Mouse (Mus musculus) liver, embryonic 13.5 days (tissue): ENCODE results near the gene Tcf7l2. TPM values are rescaled to one million over a fixed set of nuclear protein-coding genes. Genes with fewer than 3 reads are reported as not detected.

ENCODE experiments used
- ATAC-seq: fragments of 200-750 bp; cut with Nextera tagmentation; 2 replicates; pipeline ENCODE4 v1.8.0; 2017; ENCODE audit warnings: low read depth, mild to moderate bottlenecking, moderate number of reproducible peaks, moderate library complexity
- DNase-seq: peaks from one replicate; pipeline ENCODE4 v3.0.0; 2022
- H3K27ac ChIP-seq: fragments of 300-500 bp; sonication (generic); 2 replicates; pipeline ENCODE4 v1.5.1; 2015; ENCODE audit warnings: moderate library complexity, mild to moderate bottlenecking, inconsistent platforms
- H3K27me3 ChIP-seq: fragments of 300-500 bp; sonication (generic); 2 replicates; pipeline ENCODE4 v1.6.1; 2015; ENCODE audit warnings: mild to moderate bottlenecking, inconsistent platforms
- H3K36me3 ChIP-seq: fragments of 300-500 bp; sonication (generic); 2 replicates; pipeline ENCODE4 v1.6.1; 2015; ENCODE audit warnings: mild to moderate bottlenecking, inconsistent platforms
- H3K4me1 ChIP-seq: fragments of 300-500 bp; sonication (generic); replicated peaks from 2 replicates; pipeline ENCODE4 v1.6.1; 2015; ENCODE audit warnings: inconsistent platforms
- H3K4me2 ChIP-seq: fragments of 300-500 bp; sonication (generic); 2 replicates; pipeline ENCODE4 v1.6.1; 2015; ENCODE audit warnings: inconsistent platforms, mild to moderate bottlenecking, moderate library complexity
- H3K4me3 ChIP-seq: fragments of 300-500 bp; sonication (generic); replicated peaks from 2 replicates; pipeline ENCODE4 v1.5.1; 2015; ENCODE audit warnings: mild to moderate bottlenecking, inconsistent platforms
- H3K9ac ChIP-seq: fragments of 300-500 bp; sonication (generic); 2 replicates; pipeline ENCODE4 v1.6.1; 2015; ENCODE audit warnings: mild to moderate bottlenecking, inconsistent platforms
- H3K9me3 ChIP-seq: fragments of 300-500 bp; sonication (generic); replicated peaks from 2 replicates; pipeline ENCODE4 v1.6.1; 2016; ENCODE audit warnings: inconsistent platforms
- WGBS: fragments of 180-500 bp; shearing (Covaris S2); methylation state at CpG from one replicate; pipeline ENCODE4 v1.1.7; 2015; ENCODE audit not compliant: insufficient replicate concordance; 5-methylcytosine and 5-hydroxymethylcytosine counted together
- polyA plus RNA-seq: library from polyadenylated mRNA; unstranded; fragments of >200 nt; fragmentation: Nextera tagmentation; extraction: Ambion mirVana; gene quantifications from 2 replicates; pipeline ENCODE4 v1.2.1, GENCODE M21; 2015

Tcf7l2 gene
- polyA plus RNA-seq, 1 experiment from 2014 or later: 17.8 TPM

- H3K27ac ChIP-seq: no peak overlapping the region
- no peak for ATAC-seq
- H3K4me3 ChIP-seq: no peak overlapping the region
- no peak for DNase-seq
- H3K36me3 ChIP-seq: no peaks in the 10 kb centered on the region
- peaks cover 14% of the 10 kb centered on the region for H3K4me1 ChIP-seq
- no peaks in the 10 kb centered on the region for H3K9me3 ChIP-seq
- H3K9ac ChIP-seq: no peak overlapping the region
- no peaks in the 10 kb centered on the region for H3K27me3 ChIP-seq
- no peak overlapping the region for H3K4me2 ChIP-seq
- WGBS: 65% methylated on average over 2 of the region's 2 CpGs
Observed at GRCm38 (mm10) chr19:55845702-55846101, 104.1 kb downstream of the Tcf7l2 start.

- Histone ChIP-seq H3K27ac (no peak overlapping the region), H3K4me2 (no peak overlapping the region), H3K27me3 (no peaks in the 10 kb centered on the region), H3K9me3 (no peaks in the 10 kb centered on the region), H3K9ac (no peak overlapping the region), H3K4me3 (no peak overlapping the region), H3K36me3 (no peaks in the 10 kb centered on the region), H3K4me1 (peaks cover 11% of the 10 kb centered on the region)
- ATAC-seq (no peak), DNase-seq (no peak)
- 83% methylated on average over 6 of the region's 6 CpGs for WGBS
Observed at GRCm38 (mm10) chr19:55846256-55846655, 104.6 kb downstream of the Tcf7l2 start.

GRCm38 (mm10) chr19:55847043-55847442 lies 105.4 kb downstream of the Tcf7l2 start:
- Histone ChIP-seq H3K4me1 (peaks cover 5% of the 10 kb centered on the region), H3K4me2 (no peak overlapping the region), H3K9me3 (no peaks in the 10 kb centered on the region), H3K27ac (no peak overlapping the region), H3K4me3 (no peak overlapping the region), H3K9ac (no peak overlapping the region), H3K27me3 (no peaks in the 10 kb centered on the region), H3K36me3 (no peaks in the 10 kb centered on the region)
- 58% methylated on average over 4 of the region's 4 CpGs for WGBS
- DNase-seq: no peak
- no peak for ATAC-seq

- no peaks in the 10 kb centered on the region for H3K36me3 ChIP-seq
- peaks cover 12% of the 10 kb centered on the region for H3K4me1 ChIP-seq
- 65% methylated on average over 8 of the region's 8 CpGs for WGBS
- ATAC-seq: no peak
- no peak for DNase-seq
- no peaks in the 10 kb centered on the region for H3K27me3 ChIP-seq
- H3K27ac ChIP-seq: no peak overlapping the region
- H3K9me3 ChIP-seq: no peaks in the 10 kb centered on the region
- no peak overlapping the region for H3K4me3 ChIP-seq
- H3K9ac ChIP-seq: no peak overlapping the region
- no peak overlapping the region for H3K4me2 ChIP-seq
Observed at GRCm38 (mm10) chr19:55850402-55851078, 108.9 kb downstream of the Tcf7l2 start.

- Histone ChIP-seq H3K36me3 (no peaks in the 10 kb centered on the region), H3K27me3 (no peaks in the 10 kb centered on the region), H3K9me3 (no peaks in the 10 kb centered on the region), H3K9ac (no peak overlapping the region), H3K4me1 (peaks cover 12% of the 10 kb centered on the region), H3K27ac (no peak overlapping the region), H3K4me2 (no peak overlapping the region), H3K4me3 (no peak overlapping the region)
- DNase-seq: no peak
- 68% methylated on average over 19 of the region's 19 CpGs for WGBS
- no peak for ATAC-seq
Observed at GRCm38 (mm10) chr19:55851498-55852324, 110.1 kb downstream of the Tcf7l2 start.

DNA sequence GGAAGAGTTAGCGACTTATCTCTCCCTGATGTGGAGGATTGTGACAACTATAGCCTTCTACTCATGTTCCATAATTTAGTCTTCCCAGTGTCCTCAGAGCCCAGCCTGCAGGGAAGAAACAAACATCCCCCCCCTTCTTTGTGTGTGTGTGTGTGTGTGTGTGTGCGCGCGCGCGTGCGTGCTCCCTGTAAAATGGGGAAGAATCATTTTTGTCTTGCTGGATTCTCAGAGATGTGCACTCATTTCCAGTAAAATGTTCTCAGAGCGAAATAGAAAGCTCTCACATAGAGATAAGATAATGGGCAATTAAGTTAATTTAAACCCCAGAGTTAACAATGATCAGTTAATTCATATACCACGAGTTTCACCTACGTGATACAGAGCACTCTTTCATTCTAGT lies 112.8 kb downstream of the Tcf7l2 start:
- DNase-seq: no peak
- H3K27me3 ChIP-seq: peaks cover 3% of the 10 kb centered on the region; the same call in 1 of the 2 replicates
- no peak overlapping the region for H3K4me2 ChIP-seq
- no peak overlapping the region for H3K4me3 ChIP-seq
- no peaks in the 10 kb centered on the region for H3K9me3 ChIP-seq
- no peaks in the 10 kb centered on the region for H3K36me3 ChIP-seq
- WGBS: 76% methylated on average over 10 of the region's 10 CpGs
- no peak for ATAC-seq
- no peak overlapping the region for H3K9ac ChIP-seq
- H3K4me1 ChIP-seq: peaks cover 13% of the 10 kb centered on the region
- H3K27ac ChIP-seq: no peak overlapping the region

GRCm38 (mm10) chr19:55855571-55855970 lies 114.0 kb downstream of the Tcf7l2 start:
- peaks cover 25% of the 10 kb centered on the region for H3K4me1 ChIP-seq
- ATAC-seq (no peak), DNase-seq (no peak)
- H3K4me2 ChIP-seq: no peak overlapping the region
- no peaks in the 10 kb centered on the region for H3K9me3 ChIP-seq
- no peak overlapping the region for H3K27ac ChIP-seq
- H3K9ac ChIP-seq: no peak overlapping the region
- WGBS: 59% methylated on average over 5 of the region's 5 CpGs
- H3K36me3 ChIP-seq: no peaks in the 10 kb centered on the region
- H3K27me3 ChIP-seq: peaks cover 3% of the 10 kb centered on the region; the same call in 1 of the 2 replicates
- no peak overlapping the region for H3K4me3 ChIP-seq

GRCm38 (mm10) chr19:55857328-55857727 lies 115.7 kb downstream of the Tcf7l2 start:
- H3K27ac ChIP-seq: no peak overlapping the region
- ATAC-seq (no peak), DNase-seq (no peak)
- H3K4me2 ChIP-seq: no peak overlapping the region
- H3K4me1 ChIP-seq: peaks cover 43% of the 10 kb centered on the region
- H3K9me3 ChIP-seq: no peaks in the 10 kb centered on the region
- 71% methylated on average over 4 of the region's 4 CpGs for WGBS
- H3K36me3 ChIP-seq: no peaks in the 10 kb centered on the region
- no peak overlapping the region for H3K4me3 ChIP-seq
- peaks cover 3% of the 10 kb centered on the region; the same call in 1 of the 2 replicates for H3K27me3 ChIP-seq
- no peak overlapping the region for H3K9ac ChIP-seq

GRCm38 (mm10) chr19:55860009-55860743 lies 118.6 kb downstream of the Tcf7l2 start:
- peak overlapping the region; percentile 59 for H3K27ac ChIP-seq
- peaks cover 3% of the 10 kb centered on the region; the same call in 1 of the 2 replicates for H3K27me3 ChIP-seq
- peak; percentile 55 for ATAC-seq
- WGBS: 32% methylated on average over 10 of the region's 10 CpGs
- H3K4me2 ChIP-seq: no peak overlapping the region
- H3K4me1 ChIP-seq: peaks cover 61% of the 10 kb centered on the region
- DNase-seq: no peak
- no peak overlapping the region for H3K9ac ChIP-seq
- H3K9me3 ChIP-seq: no peaks in the 10 kb centered on the region
- no peaks in the 10 kb centered on the region for H3K36me3 ChIP-seq
- no peak overlapping the region for H3K4me3 ChIP-seq

- Histone ChIP-seq H3K4me2 (peak overlapping the region; percentile 6), H3K9ac (peak overlapping the region; percentile 55), H3K27ac (peak overlapping the region; percentile 88), H3K4me3 (no peak overlapping the region), H3K27me3 (peaks cover 3% of the 10 kb centered on the region; the same call in 1 of the 2 replicates), H3K9me3 (no peaks in the 10 kb centered on the region), H3K4me1 (peaks cover 77% of the 10 kb centered on the region), H3K36me3 (no peaks in the 10 kb centered on the region)
- 17% methylated on average over 2 of the region's 2 CpGs for whole genome bisulfite sequencing
- ATAC-seq (peak; percentile 81), DNase-seq (peak; percentile 66)
Observed at GRCm38 (mm10) chr19:55861746-55862145, 120.1 kb downstream of the Tcf7l2 start.

DNA sequence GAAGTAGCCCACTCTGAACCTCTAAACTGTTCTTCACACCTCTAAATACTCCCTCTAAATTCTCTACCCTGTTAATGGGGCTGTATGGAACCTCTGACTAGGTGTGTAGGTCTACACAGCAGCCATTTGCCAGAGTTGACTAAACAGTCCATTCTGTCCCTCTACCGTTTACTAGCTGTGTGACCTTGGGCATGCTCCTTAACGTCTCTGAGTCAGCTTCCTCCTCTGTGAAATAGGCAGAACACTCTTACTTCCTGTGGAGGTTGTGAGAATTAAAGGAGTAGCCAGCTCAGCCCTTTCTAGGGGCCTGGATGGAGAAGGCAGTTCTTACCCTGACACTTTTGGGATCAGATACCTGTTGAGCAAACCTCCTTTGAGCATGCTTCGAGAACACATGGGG lies 120.9 kb downstream of the Tcf7l2 start:
- H3K9ac ChIP-seq: no peak overlapping the region
- WGBS: 55% methylated on average over 3 of the region's 3 CpGs
- H3K4me2 ChIP-seq: no peak overlapping the region
- peaks cover 85% of the 10 kb centered on the region for H3K4me1 ChIP-seq
- no peaks in the 10 kb centered on the region for H3K36me3 ChIP-seq
- DNase-seq: no peak
- no peak overlapping the region for H3K4me3 ChIP-seq
- H3K27ac ChIP-seq: peak overlapping the region; percentile 88
- no peaks in the 10 kb centered on the region for H3K9me3 ChIP-seq
- no peak for ATAC-seq
- H3K27me3 ChIP-seq: no peaks in the 10 kb centered on the region
